Mouse (Mus musculus): ENCODE measurements at regions not wholly inside any gene's neighbourhood (a gene's known extent, or its start where the extent isn't known, plus 50 kb on each side); places are given as distances from the start of the nearest gene placed in this dataset.

GRCm38 (mm10) chr15:90113611-90114010 lies 110.5 kb upstream of the Alg10b start:
- Histone ChIP-seq H3K27ac (ENCODE audit: low read length) (no peak overlapping the region), H3K36me3 (ENCODE audit: control insufficient read depth, insufficient read depth, low read length) (no peaks in the 10 kb centered on the region), H3K4me2 (ENCODE audit: low read length) (no peak overlapping the region), H3K9ac (ENCODE audit: low read depth, low read length) (no peak overlapping the region), H3K4me1 (ENCODE audit: control insufficient read depth, insufficient read depth, low read length) (no peaks in the 10 kb centered on the region), H3K9me3 (replicated peaks; ENCODE audit: control insufficient read depth, low read length, poor library complexity, severe bottlenecking) (no peaks in the 10 kb centered on the region), H3K4me3 (ENCODE audit: low read depth, low read length) (no peak overlapping the region), H3K27me3 (ENCODE audit: control insufficient read depth, insufficient read depth, low read depth, low read length) (no peaks in the 10 kb centered on the region)
- WGBS = 79% methylated on average over 3 of the region's 3 CpGs
- ATAC-seq = no peak

DNA sequence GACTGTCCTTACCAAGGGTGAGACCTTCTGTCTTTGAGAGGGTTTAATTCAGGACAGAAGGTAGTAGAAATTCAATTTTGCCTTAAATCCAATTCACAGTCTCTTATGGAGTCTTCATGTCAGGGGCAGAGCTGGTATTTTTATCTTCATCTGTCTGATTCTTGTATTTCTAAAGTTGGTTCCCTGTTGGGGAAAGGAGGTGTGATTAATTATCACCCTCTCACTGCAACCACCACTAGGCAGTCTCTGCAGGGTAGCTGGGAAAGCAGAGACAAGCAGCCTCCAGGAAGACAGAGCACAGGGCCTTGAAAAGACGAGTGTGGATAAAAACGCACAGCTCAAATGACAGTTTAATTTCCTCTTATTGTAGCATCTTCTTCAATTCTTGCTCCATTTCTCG lies 104.4 kb upstream of the Alg10b start:
- no peaks in the 10 kb centered on the region for H3K27me3 ChIP-seq (ENCODE audit: control insufficient read depth, insufficient read depth, low read depth, low read length)
- no peak overlapping the region for H3K27ac ChIP-seq (ENCODE audit: low read length)
- no peaks in the 10 kb centered on the region for H3K4me1 ChIP-seq (ENCODE audit: control insufficient read depth, insufficient read depth, low read length)
- no peaks in the 10 kb centered on the region for H3K9me3 ChIP-seq (replicated peaks; ENCODE audit: control insufficient read depth, low read length, poor library complexity, severe bottlenecking)
- H3K4me3 ChIP-seq (ENCODE audit: low read depth, low read length) = no peak overlapping the region
- no peak overlapping the region for H3K4me2 ChIP-seq (ENCODE audit: low read length)
- no peak for ATAC-seq
- WGBS = 84% methylated on average over 3 of the region's 3 CpGs
- no peak overlapping the region for H3K9ac ChIP-seq (ENCODE audit: low read depth, low read length)
- H3K36me3 ChIP-seq (ENCODE audit: control insufficient read depth, insufficient read depth, low read length) = no peaks in the 10 kb centered on the region

DNA sequence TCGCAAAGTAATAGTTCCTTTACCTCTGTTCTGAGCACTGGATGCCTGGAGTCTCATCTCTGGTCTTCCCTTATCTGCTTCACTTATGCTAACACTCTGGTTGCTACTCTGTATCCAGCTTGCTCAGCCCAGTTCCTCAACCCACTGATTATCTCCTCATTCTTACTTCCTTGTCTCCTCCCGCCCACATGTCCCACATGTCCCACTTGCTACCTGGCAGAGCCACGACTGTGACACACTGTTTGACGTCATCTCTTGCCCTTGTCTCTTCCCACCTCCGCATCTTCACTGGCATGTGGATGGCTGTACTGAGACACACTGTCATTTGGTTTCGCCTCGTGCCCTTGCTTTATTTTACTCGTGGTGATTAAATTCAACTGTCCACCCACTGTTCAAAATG lies 100.1 kb upstream of the Alg10b start:
- H3K4me1 ChIP-seq (ENCODE audit: control insufficient read depth, insufficient read depth, low read length) = no peaks in the 10 kb centered on the region
- no peak for ATAC-seq
- H3K4me2 ChIP-seq (ENCODE audit: low read length) = no peak overlapping the region
- no peaks in the 10 kb centered on the region for H3K36me3 ChIP-seq (ENCODE audit: control insufficient read depth, insufficient read depth, low read length)
- no peak overlapping the region for H3K9ac ChIP-seq (ENCODE audit: low read depth, low read length)
- 94% methylated on average over 8 of the region's 8 CpGs for WGBS
- H3K27me3 ChIP-seq (ENCODE audit: control insufficient read depth, insufficient read depth, low read depth, low read length) = no peaks in the 10 kb centered on the region
- H3K9me3 ChIP-seq (replicated peaks; ENCODE audit: control insufficient read depth, low read length, poor library complexity, severe bottlenecking) = no peaks in the 10 kb centered on the region
- H3K4me3 ChIP-seq (ENCODE audit: low read depth, low read length) = no peak overlapping the region
- no peak overlapping the region for H3K27ac ChIP-seq (ENCODE audit: low read length)

DNA sequence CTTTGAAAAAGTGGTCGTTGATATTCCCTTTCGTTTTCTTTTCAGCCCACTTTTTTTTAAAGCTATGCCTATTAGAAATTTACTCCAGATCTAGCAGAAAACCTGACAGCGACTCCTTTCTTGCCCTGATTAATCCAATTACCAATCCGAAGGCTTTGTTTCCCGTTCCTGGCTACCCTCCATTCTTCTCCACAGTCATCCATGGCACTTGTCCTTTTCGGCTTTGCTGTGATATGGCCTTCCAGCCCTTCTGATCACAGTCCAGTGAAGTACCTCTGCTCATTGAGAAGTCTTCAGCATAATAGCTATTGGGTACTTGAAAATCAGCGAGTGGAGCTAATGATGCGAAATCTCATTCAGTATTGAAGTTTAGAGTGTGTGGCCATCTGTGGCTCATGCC lies 99.0 kb upstream of the Alg10b start:
- Histone ChIP-seq H3K4me2 (ENCODE audit: low read length) (no peak overlapping the region), H3K36me3 (ENCODE audit: control insufficient read depth, insufficient read depth, low read length) (no peaks in the 10 kb centered on the region), H3K27ac (ENCODE audit: low read length) (no peak overlapping the region), H3K9me3 (replicated peaks; ENCODE audit: control insufficient read depth, low read length, poor library complexity, severe bottlenecking) (no peaks in the 10 kb centered on the region), H3K9ac (ENCODE audit: low read depth, low read length) (no peak overlapping the region), H3K27me3 (ENCODE audit: control insufficient read depth, insufficient read depth, low read depth, low read length) (no peaks in the 10 kb centered on the region), H3K4me3 (ENCODE audit: low read depth, low read length) (no peak overlapping the region), H3K4me1 (ENCODE audit: control insufficient read depth, insufficient read depth, low read length) (no peaks in the 10 kb centered on the region)
- 32% methylated on average over 8 of the region's 8 CpGs for WGBS
- ATAC-seq = no peak

- Histone ChIP-seq H3K9me3 (replicated peaks; ENCODE audit: control insufficient read depth, low read length, poor library complexity, severe bottlenecking) (no peaks in the 10 kb centered on the region), H3K4me1 (ENCODE audit: control insufficient read depth, insufficient read depth, low read length) (no peaks in the 10 kb centered on the region), H3K27ac (ENCODE audit: low read length) (no peak overlapping the region), H3K36me3 (ENCODE audit: control insufficient read depth, insufficient read depth, low read length) (no peaks in the 10 kb centered on the region), H3K4me2 (ENCODE audit: low read length) (no peak overlapping the region), H3K4me3 (ENCODE audit: low read depth, low read length) (no peak overlapping the region), H3K27me3 (ENCODE audit: control insufficient read depth, insufficient read depth, low read depth, low read length) (no peaks in the 10 kb centered on the region), H3K9ac (ENCODE audit: low read depth, low read length) (no peak overlapping the region)
- no peak for ATAC-seq
- 90% methylated on average over 5 of the region's 5 CpGs for WGBS
Measured at GRCm38 (mm10) chr15:90131777-90132176, 92.3 kb upstream of the Alg10b start.

GRCm38 (mm10) chr15:90140966-90141365 lies 83.1 kb upstream of the Alg10b start:
- no peaks in the 10 kb centered on the region for H3K36me3 ChIP-seq (ENCODE audit: control insufficient read depth, insufficient read depth, low read length)
- H3K9me3 ChIP-seq (replicated peaks; ENCODE audit: control insufficient read depth, low read length, poor library complexity, severe bottlenecking) = no peaks in the 10 kb centered on the region
- no peak overlapping the region for H3K4me2 ChIP-seq (ENCODE audit: low read length)
- no peaks in the 10 kb centered on the region for H3K27me3 ChIP-seq (ENCODE audit: control insufficient read depth, insufficient read depth, low read depth, low read length)
- no peak overlapping the region for H3K27ac ChIP-seq (ENCODE audit: low read length)
- H3K4me3 ChIP-seq (ENCODE audit: low read depth, low read length) = no peak overlapping the region
- ATAC-seq = no peak
- 77% methylated on average over 5 of the region's 5 CpGs for WGBS
- no peaks in the 10 kb centered on the region for H3K4me1 ChIP-seq (ENCODE audit: control insufficient read depth, insufficient read depth, low read length)
- H3K9ac ChIP-seq (ENCODE audit: low read depth, low read length) = no peak overlapping the region

GRCm38 (mm10) chr15:90148663-90149062 lies 75.4 kb upstream of the Alg10b start:
- no peak for ATAC-seq
- H3K9me3 ChIP-seq (replicated peaks; ENCODE audit: control insufficient read depth, low read length, poor library complexity, severe bottlenecking) = no peaks in the 10 kb centered on the region
- no peak overlapping the region for H3K27ac ChIP-seq (ENCODE audit: low read length)
- H3K4me1 ChIP-seq (ENCODE audit: control insufficient read depth, insufficient read depth, low read length) = no peaks in the 10 kb centered on the region
- no peak overlapping the region for H3K4me3 ChIP-seq (ENCODE audit: low read depth, low read length)
- no peaks in the 10 kb centered on the region for H3K36me3 ChIP-seq (ENCODE audit: control insufficient read depth, insufficient read depth, low read length)
- H3K4me2 ChIP-seq (ENCODE audit: low read length) = no peak overlapping the region
- H3K27me3 ChIP-seq (ENCODE audit: control insufficient read depth, insufficient read depth, low read depth, low read length) = no peaks in the 10 kb centered on the region
- no peak overlapping the region for H3K9ac ChIP-seq (ENCODE audit: low read depth, low read length)

GRCm38 (mm10) chr15:90153821-90154560 lies 70.1 kb upstream of the Alg10b start:
- WGBS = 79% methylated on average over 10 of the region's 10 CpGs
- 0 out of 2 replicates have a peak, but pooled peaks cover 3% of the 10 kb centered on the region for H3K9me3 ChIP-seq (replicated peaks; ENCODE audit: control insufficient read depth, low read length, poor library complexity, severe bottlenecking)
- H3K4me3 ChIP-seq (ENCODE audit: low read depth, low read length) = no peak overlapping the region
- no peak overlapping the region for H3K4me2 ChIP-seq (ENCODE audit: low read length)
- no peaks in the 10 kb centered on the region for H3K36me3 ChIP-seq (ENCODE audit: control insufficient read depth, insufficient read depth, low read length)
- no peaks in the 10 kb centered on the region for H3K4me1 ChIP-seq (ENCODE audit: control insufficient read depth, insufficient read depth, low read length)
- no peak overlapping the region for H3K9ac ChIP-seq (ENCODE audit: low read depth, low read length)
- H3K27ac ChIP-seq (ENCODE audit: low read length) = no peak overlapping the region
- H3K27me3 ChIP-seq (ENCODE audit: control insufficient read depth, insufficient read depth, low read depth, low read length) = no peaks in the 10 kb centered on the region
- no peak for ATAC-seq

All from midbrain, embryonic 16.5 days (tissue).